Mouse (Mus musculus) left cerebral cortex, postnatal 36 days (tissue): ENCODE data around the gene Aunip. TPM values are rescaled to one million over a fixed set of nuclear protein-coding genes. Genes with fewer than 3 reads are reported as not detected.
A peak's percentile ranks its signal among the peaks of the same experiment; 100 is the strongest.

Experiments used
- DNase-seq, 2 experiments: peaks; one replicate each; pipeline ENCODE4 v3.0.0; 2021 to 2022; ENCODE audit warnings: low spot score in 2 of 2, mixed read lengths in 1 of 2
- intact Hi-C: fragments of 180-260 bp; cut with DNase I; formaldehyde crosslinking; loops from one replicate; pipeline ENCODE4 v1.15.1; 2025
- microRNA-seq: library from miRNA; unstranded; fragments of <30 nt; microRNA quantifications from one replicate; pipeline ENCODE4 v1.2.0, GENCODE M21; 2022
- total RNA-seq, 2 experiments: library from RNA; stranded (reverse); gene quantifications; 2 replicates each; pipeline ENCODE4 v1.2.3; 2021

The Aunip gene
- total RNA-seq, 2 experiments from 2014 or later, result 0.32 TPM; not detected in 1

DNA sequence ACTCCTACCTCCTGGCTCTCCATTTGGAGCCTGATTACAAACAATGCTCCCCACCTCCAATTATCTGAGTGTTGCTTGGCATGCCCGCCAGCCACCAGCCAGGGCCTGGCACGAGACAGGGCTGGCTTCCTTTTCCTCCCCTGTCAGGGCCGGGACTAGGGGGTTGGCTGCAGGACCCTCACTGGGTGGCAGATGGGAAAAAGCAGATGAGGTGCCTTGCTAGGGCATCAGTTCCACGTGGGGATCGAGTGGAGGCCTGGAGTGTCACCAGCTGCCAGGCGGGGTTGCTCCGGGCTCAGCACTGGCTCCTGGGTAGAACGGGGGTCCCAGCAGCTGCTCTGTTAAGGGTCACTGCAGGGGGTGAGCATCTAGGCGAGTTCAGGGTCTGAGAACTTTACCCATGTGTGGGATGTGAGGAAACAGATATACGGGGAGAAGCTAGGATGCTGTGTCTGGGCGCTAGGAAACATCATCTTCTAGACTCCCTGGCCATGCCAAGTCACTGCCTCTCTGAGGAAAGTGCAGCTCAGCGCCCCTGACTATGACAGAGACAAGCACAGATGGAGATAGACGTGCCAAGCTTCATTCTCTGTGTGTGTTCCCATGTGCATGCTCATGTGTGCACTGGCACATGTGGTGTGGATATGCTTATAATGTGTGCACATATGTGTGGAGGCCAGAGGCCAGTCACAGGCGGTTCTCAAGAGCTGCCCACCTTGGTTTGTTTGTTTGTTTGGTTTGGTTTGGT, 60.1 kb downstream of the Aunip start:
- no peak for DNase-seq
- intact Hi-C loops, result no loop called here

- no peak for DNase-seq
- intact Hi-C loops, result no loop called here
Measured at GRCm38 (mm10) chr4:134572449-134573300, 61.9 kb downstream of the Aunip start.

Small RNA genes lying within 50 kb of the gene (microRNA-seq; reads per million reads assigned to microRNA genes)
- 3.6 reads per million, percentile 9 among the genes with 10 or more reads in this experiment for gene Gm23634
- not detected for gene Mir6403

Other genes with a start within 250 kb of the Aunip start
- gene Pdik1l, start 223.1 kb upstream of the Aunip start, total RNA-seq, result 10 to 100 TPM; 18.1 to 21.6 TPM
- gene Trim63, start 195.9 kb upstream of the Aunip start, total RNA-seq, result under 1 TPM; 0.22 to 0.27 TPM
- not detected for gene Slc30a2, start 167.8 kb upstream of the Aunip start, total RNA-seq
- 10 to 100 TPM; 46.2 to 60.6 TPM for gene Extl1, start 127.1 kb upstream of the Aunip start, total RNA-seq
- gene Pafah2, start 114.7 kb upstream of the Aunip start, total RNA-seq, result 1 to 10 TPM; 6.7 to 7.5 TPM
- gene Stmn1, start 42.7 kb upstream of the Aunip start, total RNA-seq, result 1,000 to 10,000 TPM; 1,022 to 1,141 TPM
- 10 to 100 TPM; 56.5 to 65.6 TPM for gene Paqr7, start 14.3 kb upstream of the Aunip start, total RNA-seq
- 10 to 100 TPM; 61.9 to 70.2 TPM for gene Mtfr1l, start 24.4 kb downstream of the Aunip start, total RNA-seq
- gene Selenon, start 41.2 kb downstream of the Aunip start, total RNA-seq, result 10 to 100 TPM; 19.6 to 21.2 TPM
- gene Man1c1, start 193.3 kb downstream of the Aunip start, total RNA-seq, result 10 to 100 TPM; 37.8 to 42.0 TPM